Mouse (Mus musculus) layer of hippocampus, adult 11-12 months (tissue): ENCODE data around the gene Igsf21.
A peak's percentile ranks its signal among the peaks of the same experiment; 100 is the strongest.

Experiments
- DNase-seq: peaks from one replicate; pipeline ENCODE4 v3.0.0; 2022; ENCODE audit warnings: low spot score

The Igsf21 gene

DNA sequence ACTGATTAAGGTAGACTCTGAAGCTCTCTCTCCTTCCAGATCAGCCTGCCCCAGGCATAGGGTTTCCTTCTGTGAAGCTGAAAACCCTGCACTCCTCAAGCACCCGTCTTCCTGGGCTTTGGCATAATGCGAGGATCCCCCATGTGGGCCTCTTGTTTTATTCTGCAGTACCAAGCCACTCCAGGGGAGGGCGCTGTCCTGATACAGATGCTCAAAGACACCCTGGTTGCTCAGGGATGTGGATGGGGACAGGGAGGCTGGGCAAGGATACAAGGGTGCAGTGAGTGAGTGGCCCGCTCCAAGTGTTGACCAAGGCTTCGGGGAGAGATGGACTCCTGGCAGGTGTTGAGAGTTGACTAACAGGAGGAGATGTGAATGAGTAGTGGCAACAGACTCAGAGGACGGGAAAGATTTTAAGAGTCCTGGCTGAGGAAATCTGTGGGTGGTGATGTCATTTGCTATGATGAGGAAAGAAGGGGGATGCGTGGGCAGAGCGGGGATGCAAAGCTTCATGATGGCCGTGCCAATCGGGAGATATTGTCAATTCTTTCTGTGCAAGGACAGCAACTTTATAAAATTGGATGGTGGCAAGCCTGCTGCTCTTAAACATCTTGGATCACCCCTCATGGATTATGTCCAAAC is 102.6 kb downstream of the Igsf21 start:
- DNase-seq = peak; percentile 16

- no peak for DNase-seq
These were observed 103.4 kb downstream of the Igsf21 start for GRCm38 (mm10) chr4:140143178-140143577.

DNA sequence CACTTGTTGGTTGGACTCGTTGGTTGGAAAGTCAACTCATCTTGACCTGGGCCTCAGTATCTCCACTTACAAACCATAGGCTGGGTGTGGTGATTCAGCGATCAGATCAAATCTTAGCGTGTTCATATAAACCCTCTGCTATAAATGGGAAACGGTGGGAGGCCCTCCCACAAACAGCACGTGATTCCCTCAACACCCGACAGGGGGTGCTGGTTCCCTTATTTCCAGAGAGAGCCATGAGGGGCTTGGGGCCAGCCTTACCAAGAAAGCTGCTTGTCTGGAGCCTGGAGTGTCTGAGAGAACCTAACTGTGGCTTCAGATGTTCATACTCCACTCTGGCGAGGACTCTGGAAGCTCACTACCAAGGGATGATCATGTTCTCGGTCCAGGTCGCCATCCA is 106.1 kb downstream of the Igsf21 start:
- DNase-seq = peak; percentile 31

DNA sequence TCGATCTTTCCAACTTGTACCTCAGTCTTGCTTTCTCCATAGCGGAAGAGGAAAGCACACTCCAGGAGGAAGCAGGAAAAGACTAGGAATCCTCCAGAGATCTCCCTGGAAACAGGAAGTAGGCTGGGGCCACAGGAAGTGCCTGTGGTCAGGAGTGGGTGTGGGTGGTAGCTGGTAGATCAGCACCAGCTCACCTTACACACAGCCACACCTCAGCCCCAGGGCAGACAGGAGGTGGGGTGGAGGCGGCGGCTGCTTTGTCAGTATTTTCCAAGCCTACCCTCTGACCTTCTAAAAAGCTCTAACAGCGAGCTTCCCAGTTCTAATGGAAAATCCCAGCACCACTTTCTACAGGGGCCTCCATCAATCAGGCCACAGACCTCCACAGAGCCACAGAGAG is 107.7 kb downstream of the Igsf21 start:
- no peak for DNase-seq

DNA sequence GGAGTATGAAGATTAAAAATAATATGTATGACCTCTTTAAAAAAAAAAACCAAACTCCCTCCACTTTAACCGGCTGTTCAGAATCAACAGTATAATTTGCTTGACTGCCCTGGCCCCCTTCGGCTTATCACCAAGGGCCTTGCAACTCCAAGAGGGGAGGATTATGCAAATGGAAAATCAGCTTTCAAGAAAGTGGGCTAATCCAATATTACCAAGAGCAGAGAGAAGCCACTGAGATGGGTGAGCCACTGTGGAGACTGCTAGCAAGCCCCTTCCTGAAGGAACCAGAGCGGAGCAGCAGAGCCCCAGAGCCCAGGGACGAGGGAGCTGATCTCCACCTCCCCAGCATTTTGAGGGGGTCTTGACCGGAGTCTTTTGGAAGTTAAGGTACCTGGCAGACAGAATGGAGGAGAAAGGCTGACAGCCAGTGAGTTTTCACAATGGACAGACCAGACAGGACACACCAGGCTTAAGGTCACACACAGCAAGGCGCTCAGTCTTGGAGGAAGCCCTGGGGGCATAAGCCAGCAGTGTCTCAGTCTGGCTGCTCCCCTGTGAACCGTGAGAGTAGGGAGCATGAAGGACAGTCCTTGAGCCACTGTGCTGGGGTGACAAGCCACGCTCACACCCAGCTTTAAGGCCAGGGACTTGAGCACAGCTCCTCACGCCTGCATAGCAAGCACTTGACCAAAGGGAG is 114.8 kb downstream of the Igsf21 start:
- no peak for DNase-seq

GRCm38 (mm10) chr4:140131201-140131600 is 115.4 kb downstream of the Igsf21 start:
- DNase-seq = no peak

- no peak for DNase-seq
These were observed 116.9 kb downstream of the Igsf21 start for GRCm38 (mm10) chr4:140129553-140130275.

- DNase-seq = no peak
These were observed 118.5 kb downstream of the Igsf21 start for GRCm38 (mm10) chr4:140128116-140128515.

DNA sequence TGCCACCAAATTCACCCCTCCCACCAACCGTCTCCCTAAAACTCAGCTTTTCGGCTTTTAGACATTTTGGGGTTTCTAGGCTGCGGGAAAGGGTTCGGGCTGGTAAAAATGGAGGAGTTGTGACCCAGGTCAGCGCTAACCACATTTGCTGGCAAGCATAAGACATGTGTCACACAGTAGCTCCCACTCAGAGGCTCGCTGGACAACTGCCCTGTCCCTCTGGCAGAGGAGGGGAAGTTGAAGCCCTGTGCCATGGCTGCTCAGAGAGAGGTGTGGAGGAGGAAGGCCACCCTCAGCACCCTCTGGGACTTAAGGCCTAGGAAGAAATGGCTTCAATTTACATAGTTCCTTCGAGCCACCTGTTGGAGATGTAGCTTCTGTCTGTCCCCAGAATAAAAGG is 120.8 kb downstream of the Igsf21 start:
- DNase-seq = no peak

- no peak for DNase-seq
These were observed 124.0 kb downstream of the Igsf21 start for GRCm38 (mm10) chr4:140122534-140122933.

DNA sequence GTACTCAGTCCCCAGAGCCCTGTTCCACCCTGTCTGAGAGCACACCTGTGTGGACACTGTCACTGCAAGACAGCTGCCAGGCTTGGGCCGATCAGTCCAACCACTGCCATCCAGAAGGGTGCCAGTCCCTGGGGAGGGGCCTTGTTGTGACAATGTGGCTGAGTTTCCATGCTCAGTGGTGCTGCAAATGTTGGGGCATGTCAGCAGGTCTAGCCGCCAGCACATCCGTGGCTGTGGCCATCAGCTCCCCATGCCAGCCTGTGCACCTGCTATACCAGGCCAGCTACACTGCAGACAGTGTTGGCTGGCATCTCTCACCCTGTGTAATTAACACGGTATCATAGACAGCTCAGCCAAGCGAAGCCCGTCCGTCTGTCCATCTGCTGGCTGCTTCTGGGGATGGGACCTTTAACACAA is 129.3 kb downstream of the Igsf21 start:
- no peak for DNase-seq

DNA sequence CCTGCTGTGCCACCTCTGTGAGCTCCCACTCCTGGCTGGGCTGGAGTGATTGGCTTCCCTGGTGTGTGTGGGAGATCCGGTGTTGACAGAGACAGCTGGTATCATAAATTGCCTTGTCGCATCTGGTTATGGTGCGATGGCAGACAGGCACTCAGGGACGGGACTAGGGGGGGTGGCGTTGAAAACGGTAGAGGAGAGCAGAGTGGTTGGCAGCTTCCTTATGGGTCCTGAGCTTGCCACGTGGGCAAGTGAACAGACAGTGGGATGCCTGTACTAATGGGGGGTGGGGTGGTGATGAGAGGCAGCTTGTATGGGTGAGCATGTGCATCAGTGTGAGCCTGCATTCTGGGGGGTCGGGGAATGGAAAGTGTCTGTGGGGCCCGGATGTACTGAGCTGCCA is 130.8 kb downstream of the Igsf21 start:
- peak; percentile 53 for DNase-seq

DNA sequence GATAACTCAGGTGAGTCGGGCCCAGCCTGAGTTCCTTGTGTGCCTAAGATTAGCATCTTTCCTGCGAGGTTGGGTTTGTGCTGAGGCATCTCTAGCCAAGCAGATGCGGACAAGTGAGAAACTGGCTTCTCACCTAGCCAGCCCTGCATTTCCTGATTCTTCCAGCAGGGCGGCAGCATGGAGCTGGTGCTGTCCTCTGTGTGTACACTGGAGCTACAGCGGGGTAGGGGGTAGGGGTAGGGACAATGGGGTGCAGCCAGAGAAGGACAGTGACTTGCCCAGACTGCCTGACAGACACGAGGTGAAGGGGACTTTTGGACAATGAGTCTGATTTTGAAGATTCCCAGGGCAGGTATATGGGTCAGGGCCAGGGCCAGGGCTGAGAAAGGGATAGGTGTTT is 131.5 kb downstream of the Igsf21 start:
- DNase-seq = no peak

DNA sequence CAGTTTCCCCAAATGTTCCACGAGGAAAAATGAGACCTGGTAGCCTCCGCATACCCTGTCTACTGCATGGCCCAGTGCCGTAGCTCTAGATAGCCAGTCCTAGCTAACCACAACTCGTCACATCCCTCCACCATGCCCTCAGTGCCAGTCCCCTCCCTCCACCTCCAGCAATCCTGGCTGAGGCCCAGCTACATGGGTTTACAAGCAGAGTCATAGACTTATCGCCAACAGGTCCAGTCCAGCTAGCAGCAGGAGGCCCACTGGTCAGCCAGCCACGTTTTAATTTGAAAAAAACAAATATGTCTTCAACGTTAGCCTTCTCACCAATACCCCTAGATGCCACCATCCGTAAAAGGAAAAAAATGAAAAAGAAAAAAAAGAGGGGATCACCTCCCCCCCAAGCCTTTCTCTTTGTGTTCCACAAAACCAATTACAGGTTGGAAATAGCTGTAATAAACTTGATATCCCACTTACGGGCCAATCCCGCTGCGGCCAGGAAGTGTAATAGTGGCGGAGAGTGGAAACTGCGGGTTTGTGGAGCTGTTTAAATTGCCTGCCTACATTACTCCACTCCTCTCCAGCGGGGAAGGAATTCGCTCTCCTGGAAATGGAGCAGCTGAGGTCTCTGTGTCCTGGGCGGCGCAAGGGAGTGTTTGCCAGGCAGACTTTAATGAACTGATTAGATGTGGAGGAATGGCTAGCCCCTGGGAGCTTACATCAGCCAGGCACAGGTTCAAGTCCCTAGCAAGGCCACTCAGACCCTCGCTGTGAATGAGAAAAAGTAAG is 132.7 kb downstream of the Igsf21 start:
- no peak for DNase-seq

DNA sequence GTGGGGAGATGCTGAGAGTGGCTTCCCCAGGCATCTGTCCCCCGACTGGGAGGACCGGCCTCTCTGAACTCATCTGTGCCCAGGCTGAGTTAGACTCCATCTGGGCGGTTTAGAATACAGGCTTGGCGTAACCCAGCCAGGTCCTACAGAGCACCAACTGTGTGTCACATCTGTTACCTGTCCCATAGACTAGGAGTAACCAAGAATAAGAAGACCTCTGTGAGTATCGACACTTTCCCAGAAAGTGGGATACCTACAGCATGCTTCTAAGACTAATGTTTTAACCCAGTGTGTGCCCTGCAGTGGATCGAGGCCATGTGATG is 137.0 kb downstream of the Igsf21 start:
- DNase-seq = no peak

DNA sequence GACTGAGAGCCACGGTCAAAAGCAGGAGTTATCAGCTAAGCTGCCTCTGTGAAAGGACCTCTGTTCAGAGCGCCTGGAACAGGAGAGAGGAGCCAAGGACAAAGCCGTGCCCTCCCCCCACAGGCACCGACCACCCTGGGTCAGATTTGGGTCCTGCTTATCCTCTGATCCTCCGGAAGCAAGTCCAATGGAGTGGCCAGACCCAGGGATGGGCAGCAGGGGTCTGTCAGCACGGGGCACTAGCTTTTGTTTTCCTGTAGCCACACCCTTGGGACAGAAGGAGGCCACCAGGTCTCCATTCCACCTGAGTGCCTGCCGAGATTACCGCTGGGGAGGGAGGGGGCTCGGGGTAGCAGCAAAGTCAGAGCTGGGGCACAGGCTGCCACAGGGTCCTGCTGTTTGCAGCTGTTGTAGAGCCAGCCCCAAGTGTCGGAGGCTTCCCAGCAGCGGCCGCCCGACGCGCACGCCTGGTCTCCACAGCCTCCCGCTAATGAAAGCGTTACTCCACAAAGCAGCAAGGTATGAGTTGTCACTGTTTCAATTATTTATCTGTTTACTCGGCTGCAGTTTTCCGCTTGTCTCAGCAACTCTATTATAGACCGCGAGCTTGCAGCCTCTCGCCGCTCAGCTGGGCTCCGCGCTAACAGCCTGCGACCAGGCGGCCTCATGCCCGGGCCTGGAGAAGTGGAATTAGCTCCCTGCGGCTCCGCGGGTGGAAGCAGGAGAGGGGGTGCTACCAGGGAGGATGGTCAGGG is 137.5 kb downstream of the Igsf21 start:
- DNase-seq = no peak

GRCm38 (mm10) chr4:140107161-140107560 is 139.4 kb downstream of the Igsf21 start:
- no peak for DNase-seq

DNA sequence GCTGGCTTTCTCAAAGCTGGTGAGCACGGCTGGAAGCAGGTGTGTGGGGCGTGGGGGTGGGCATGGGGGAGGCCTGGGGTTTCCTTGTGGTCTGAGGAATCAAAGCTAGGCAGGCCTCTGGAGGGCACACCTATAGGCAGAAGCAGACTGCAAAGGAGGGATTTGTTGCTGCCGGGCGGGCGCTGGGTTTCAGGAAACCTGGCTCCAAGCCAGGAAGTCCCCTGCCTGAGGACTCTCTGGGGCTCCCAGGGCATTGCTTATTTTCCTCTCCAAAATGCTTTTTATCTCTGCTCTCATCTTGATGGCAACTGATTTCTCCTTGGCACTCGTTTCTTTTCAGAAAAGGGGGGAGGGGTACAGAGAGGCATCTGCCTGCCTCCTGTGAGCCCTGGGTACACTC is 141.8 kb downstream of the Igsf21 start:
- no peak for DNase-seq

DNA sequence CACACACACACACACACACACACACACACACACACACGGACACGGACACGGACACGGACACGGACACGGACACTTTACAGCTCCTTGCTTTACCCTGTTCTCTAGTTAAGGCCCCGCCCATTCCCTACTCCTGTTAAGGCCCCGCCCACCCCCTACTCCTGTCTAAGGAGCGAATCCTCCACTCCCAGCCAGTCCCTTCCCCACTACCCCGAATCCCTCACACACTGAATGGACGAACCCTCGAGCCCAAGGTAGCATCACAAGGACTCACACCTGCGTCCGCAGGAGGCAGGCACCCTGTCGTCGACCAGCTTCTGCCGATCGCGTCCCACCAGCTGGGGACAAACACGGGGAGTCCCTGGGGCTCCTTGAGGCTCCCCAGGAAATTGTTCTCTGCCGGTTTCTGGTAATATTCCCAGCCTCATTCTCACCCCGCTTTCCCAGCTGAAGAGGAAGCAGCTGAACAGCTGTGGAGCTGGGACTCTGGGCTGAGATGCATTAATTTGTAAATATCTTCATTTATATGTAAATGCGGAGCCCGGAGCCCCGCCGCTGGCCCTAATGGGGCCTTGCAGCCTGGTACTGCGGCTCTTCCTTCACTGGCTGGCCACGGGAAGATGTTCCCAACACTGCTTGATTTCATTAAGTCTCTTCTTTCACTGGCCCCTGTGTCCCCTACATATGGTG is 143.1 kb downstream of the Igsf21 start:
- no peak for DNase-seq

DNA sequence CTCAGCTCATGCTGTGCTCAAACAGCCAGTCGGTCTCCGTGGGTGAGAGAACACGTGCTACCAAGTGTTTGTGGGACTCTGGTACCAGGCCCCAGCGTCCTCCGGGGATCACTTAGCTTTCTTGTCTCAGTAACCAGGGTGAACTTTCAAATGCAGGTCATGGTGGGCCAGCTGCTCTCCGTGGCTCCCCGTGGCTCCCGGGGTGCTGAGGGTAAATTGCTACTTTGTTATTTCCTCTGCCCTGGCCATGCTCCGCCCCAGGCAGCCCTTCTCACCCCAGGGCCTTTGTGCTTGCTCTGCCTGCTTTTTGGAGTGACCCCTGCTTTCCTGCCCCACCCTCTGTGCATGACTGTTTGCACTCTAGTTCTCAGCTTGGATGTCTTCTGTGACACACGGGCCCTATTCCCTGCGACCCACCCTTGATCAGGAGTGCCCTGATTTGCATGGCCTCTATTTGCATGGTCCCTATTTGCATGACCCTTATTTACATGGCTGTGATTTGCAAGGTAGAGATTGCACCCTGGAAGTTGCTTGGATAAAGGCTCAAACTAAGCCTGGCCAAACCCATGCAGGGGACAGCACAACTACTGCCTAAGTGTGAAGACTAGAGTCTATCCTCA is 143.9 kb downstream of the Igsf21 start:
- no peak for DNase-seq

GRCm38 (mm10) chr4:140101106-140101505 is 145.5 kb downstream of the Igsf21 start:
- DNase-seq = no peak
